Mouse (Mus musculus): ENCODE measurements at regions not wholly inside any gene's neighbourhood (a gene's known extent, or its start where the extent isn't known, plus 50 kb on each side); places are given as distances from the start of the nearest gene placed in this dataset.

GRCm38 (mm10) chr4:142772751-142773455 is 439.9 kb downstream of the Prdm2 start:
- H3K27me3 ChIP-seq (ENCODE audit: control insufficient read depth, insufficient read depth, low read length), result no peaks in the 10 kb centered on the region
- DNase-seq (ENCODE audit: low read depth in 1 of 2, low spot score in 2 of 2), result no peak
- H3K4me1 ChIP-seq (ENCODE audit: control insufficient read depth, insufficient read depth, insufficient read length), result no peaks in the 10 kb centered on the region
- TF ChIP-seq CTCF (IDR thresholded peaks at IDR 0.05; ENCODE audit: extremely low read depth, insufficient read depth, insufficient read length, insufficient replicate concordance), result no peak
- TF ChIP-seq POLR2A (IDR thresholded peaks at IDR 0.05; ENCODE audit: low read depth, low read length), result no peak
- no peak overlapping the region for H3K4me3 ChIP-seq (ENCODE audit: extremely low read depth, insufficient read depth, insufficient read length)
- WGBS, result 8% methylated on average over 16 of the region's 16 CpGs
- H3K36me3 ChIP-seq (ENCODE audit: control insufficient read depth, insufficient read depth, low read length), result no peaks in the 10 kb centered on the region
- no peak overlapping the region for H3K27ac ChIP-seq (ENCODE audit: insufficient read depth, low read length)

DNA sequence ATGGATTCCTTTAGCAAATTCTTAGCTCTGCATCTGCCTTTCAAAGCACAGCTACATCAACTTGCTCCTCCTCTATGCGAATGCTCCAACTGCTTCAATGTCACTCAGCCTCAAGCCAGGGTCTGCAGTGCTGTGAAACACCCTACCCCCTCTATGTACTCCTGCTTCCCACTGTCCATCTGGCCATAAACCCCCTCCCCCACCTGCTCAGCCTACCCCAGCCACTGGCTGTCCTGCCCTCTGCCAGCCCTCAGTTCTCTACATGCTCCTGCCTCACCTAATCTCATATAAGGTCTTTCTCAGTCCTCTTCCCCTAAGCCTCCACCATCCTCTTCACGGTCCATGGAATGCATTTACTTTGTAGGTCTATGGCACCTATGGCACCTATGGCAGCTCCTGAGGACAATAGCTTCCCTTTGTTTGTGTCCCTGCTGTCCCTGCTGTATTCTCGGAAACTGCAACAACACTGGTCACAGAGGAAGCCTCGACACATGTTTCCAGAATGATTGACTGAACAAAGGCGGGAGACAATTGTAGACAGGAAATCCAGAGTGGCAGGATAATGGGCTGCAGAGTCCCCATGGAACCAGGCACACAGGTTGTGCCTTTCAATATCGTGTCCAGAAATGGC is 441.2 kb downstream of the Prdm2 start:
- Histone ChIP-seq H3K27ac (ENCODE audit: insufficient read depth, low read length) (no peak overlapping the region), H3K27me3 (ENCODE audit: control insufficient read depth, insufficient read depth, low read length) (no peaks in the 10 kb centered on the region), H3K4me3 (ENCODE audit: extremely low read depth, insufficient read depth, insufficient read length) (no peak overlapping the region), H3K4me1 (ENCODE audit: control insufficient read depth, insufficient read depth, insufficient read length) (no peaks in the 10 kb centered on the region), H3K36me3 (ENCODE audit: control insufficient read depth, insufficient read depth, low read length) (no peaks in the 10 kb centered on the region)
- TF ChIP-seq CTCF (IDR thresholded peaks at IDR 0.05; ENCODE audit: extremely low read depth, insufficient read depth, insufficient read length, insufficient replicate concordance) (no peak), POLR2A (IDR thresholded peaks at IDR 0.05; ENCODE audit: low read depth, low read length) (no peak)
- DNase-seq (ENCODE audit: low read depth in 1 of 2, low spot score in 2 of 2), result no peak
- 51% methylated on average over 6 of the region's 6 CpGs for WGBS

GRCm38 (mm10) chr4:142770177-142770576 is 442.6 kb downstream of the Prdm2 start:
- 52% methylated on average over 8 of the region's 8 CpGs for WGBS
- Histone ChIP-seq H3K27me3 (ENCODE audit: control insufficient read depth, insufficient read depth, low read length) (no peaks in the 10 kb centered on the region), H3K27ac (ENCODE audit: insufficient read depth, low read length) (no peak overlapping the region), H3K4me3 (ENCODE audit: extremely low read depth, insufficient read depth, insufficient read length) (no peak overlapping the region), H3K4me1 (ENCODE audit: control insufficient read depth, insufficient read depth, insufficient read length) (no peaks in the 10 kb centered on the region), H3K36me3 (ENCODE audit: control insufficient read depth, insufficient read depth, low read length) (no peaks in the 10 kb centered on the region)
- TF ChIP-seq CTCF (IDR thresholded peaks at IDR 0.05; ENCODE audit: extremely low read depth, insufficient read depth, insufficient read length, insufficient replicate concordance), result no peak
- TF ChIP-seq POLR2A (IDR thresholded peaks at IDR 0.05; ENCODE audit: low read depth, low read length), result no peak
- no peak for DNase-seq (ENCODE audit: low read depth in 1 of 2, low spot score in 2 of 2)

GRCm38 (mm10) chr4:142767665-142768064 is 445.1 kb downstream of the Prdm2 start:
- no peaks in the 10 kb centered on the region for H3K36me3 ChIP-seq (ENCODE audit: control insufficient read depth, insufficient read depth, low read length)
- no peak for DNase-seq (ENCODE audit: low read depth in 1 of 2, low spot score in 2 of 2)
- TF ChIP-seq CTCF (IDR thresholded peaks at IDR 0.05; ENCODE audit: extremely low read depth, insufficient read depth, insufficient read length, insufficient replicate concordance) (no peak), POLR2A (IDR thresholded peaks at IDR 0.05; ENCODE audit: low read depth, low read length) (no peak)
- H3K27ac ChIP-seq (ENCODE audit: insufficient read depth, low read length), result no peak overlapping the region
- WGBS, result 59% methylated on average over 4 of the region's 4 CpGs
- H3K4me1 ChIP-seq (ENCODE audit: control insufficient read depth, insufficient read depth, insufficient read length), result no peaks in the 10 kb centered on the region
- no peaks in the 10 kb centered on the region for H3K27me3 ChIP-seq (ENCODE audit: control insufficient read depth, insufficient read depth, low read length)
- no peak overlapping the region for H3K4me3 ChIP-seq (ENCODE audit: extremely low read depth, insufficient read depth, insufficient read length)

GRCm38 (mm10) chr4:142761577-142761976 is 451.2 kb downstream of the Prdm2 start:
- DNase-seq (ENCODE audit: low read depth in 1 of 2, low spot score in 2 of 2), result no peak
- H3K4me1 ChIP-seq (ENCODE audit: control insufficient read depth, insufficient read depth, insufficient read length), result no peaks in the 10 kb centered on the region
- H3K4me3 ChIP-seq (ENCODE audit: extremely low read depth, insufficient read depth, insufficient read length), result no peak overlapping the region
- no peaks in the 10 kb centered on the region for H3K36me3 ChIP-seq (ENCODE audit: control insufficient read depth, insufficient read depth, low read length)
- TF ChIP-seq CTCF (IDR thresholded peaks at IDR 0.05; ENCODE audit: extremely low read depth, insufficient read depth, insufficient read length, insufficient replicate concordance), result no peak
- TF ChIP-seq POLR2A (IDR thresholded peaks at IDR 0.05; ENCODE audit: low read depth, low read length), result no peak
- no peak overlapping the region for H3K27ac ChIP-seq (ENCODE audit: insufficient read depth, low read length)
- no peaks in the 10 kb centered on the region for H3K27me3 ChIP-seq (ENCODE audit: control insufficient read depth, insufficient read depth, low read length)
- WGBS, result 82% methylated on average over 8 of the region's 8 CpGs

DNA sequence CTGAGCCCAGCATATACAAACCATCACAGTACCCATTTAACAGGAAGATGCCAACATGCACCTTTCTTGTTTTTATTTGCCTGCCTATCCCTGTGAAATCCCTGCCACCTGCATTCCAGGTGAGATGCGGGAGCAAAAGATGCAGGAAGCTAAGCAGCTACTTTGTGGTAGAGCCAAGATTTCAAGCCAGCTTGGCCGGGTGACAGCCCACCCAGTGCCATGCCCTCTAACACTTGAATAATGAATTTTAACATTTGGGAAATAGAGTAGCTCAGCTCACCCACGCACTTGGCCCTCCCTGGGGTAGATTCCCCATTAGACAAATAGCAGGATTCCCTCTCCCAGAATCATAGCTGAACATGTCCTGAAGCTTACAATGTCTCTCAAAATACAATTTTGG is 454.7 kb downstream of the Prdm2 start:
- no peak overlapping the region for H3K27ac ChIP-seq (ENCODE audit: insufficient read depth, low read length)
- TF ChIP-seq POLR2A (IDR thresholded peaks at IDR 0.05; ENCODE audit: low read depth, low read length) (no peak), CTCF (IDR thresholded peaks at IDR 0.05; ENCODE audit: extremely low read depth, insufficient read depth, insufficient read length, insufficient replicate concordance) (no peak)
- no peak for DNase-seq (ENCODE audit: low read depth in 1 of 2, low spot score in 2 of 2)
- WGBS, result 85% methylated on average over 3 of the region's 3 CpGs
- no peaks in the 10 kb centered on the region for H3K27me3 ChIP-seq (ENCODE audit: control insufficient read depth, insufficient read depth, low read length)
- H3K36me3 ChIP-seq (ENCODE audit: control insufficient read depth, insufficient read depth, low read length), result no peaks in the 10 kb centered on the region
- no peaks in the 10 kb centered on the region for H3K4me1 ChIP-seq (ENCODE audit: control insufficient read depth, insufficient read depth, insufficient read length)
- H3K4me3 ChIP-seq (ENCODE audit: extremely low read depth, insufficient read depth, insufficient read length), result no peak overlapping the region

DNA sequence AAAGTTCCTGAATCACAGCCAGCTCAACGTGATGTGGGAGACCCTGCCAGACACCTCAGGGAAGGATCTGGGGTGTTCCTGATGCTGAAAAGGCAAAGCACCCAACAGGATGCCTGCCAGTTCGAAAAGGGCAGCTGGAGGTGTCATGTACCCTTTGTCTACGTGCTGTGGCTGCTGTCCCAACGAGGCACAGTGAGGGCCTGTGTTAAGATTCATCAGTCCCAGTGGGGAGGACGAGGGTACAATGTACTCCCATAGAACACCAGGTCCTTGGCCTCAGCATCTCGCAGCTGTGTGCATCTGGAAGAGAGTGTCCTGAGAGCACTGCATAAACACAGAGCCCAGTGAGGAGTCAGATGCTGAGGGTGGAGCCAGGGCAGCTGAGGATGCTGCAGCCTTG is 456.5 kb downstream of the Prdm2 start:
- DNase-seq (ENCODE audit: low read depth in 1 of 2, low spot score in 2 of 2), result no peak
- Histone ChIP-seq H3K27me3 (ENCODE audit: control insufficient read depth, insufficient read depth, low read length) (no peaks in the 10 kb centered on the region), H3K4me3 (ENCODE audit: extremely low read depth, insufficient read depth, insufficient read length) (no peak overlapping the region), H3K27ac (ENCODE audit: insufficient read depth, low read length) (no peak overlapping the region), H3K36me3 (ENCODE audit: control insufficient read depth, insufficient read depth, low read length) (no peaks in the 10 kb centered on the region), H3K4me1 (ENCODE audit: control insufficient read depth, insufficient read depth, insufficient read length) (no peaks in the 10 kb centered on the region)
- WGBS, result 67% methylated on average over 6 of the region's 6 CpGs
- TF ChIP-seq POLR2A (IDR thresholded peaks at IDR 0.05; ENCODE audit: low read depth, low read length) (no peak), CTCF (IDR thresholded peaks at IDR 0.05; ENCODE audit: extremely low read depth, insufficient read depth, insufficient read length, insufficient replicate concordance) (no peak)
